Mouse (Mus musculus) bone marrow macrophage, adult 2 months (primary cell): ENCODE measurements around the gene Fermt2. TPM values are rescaled to one million over a fixed set of nuclear protein-coding genes. Genes with fewer than 3 reads are reported as not detected.

Experiments used
- H3K27ac ChIP-seq: 2 replicates; pipeline ENCODE4 v1.5.1; 2012; ENCODE audit warnings: low read depth, low read length; ENCODE audit not compliant: insufficient read depth
- H3K4me1 ChIP-seq: 2 replicates; pipeline ENCODE4 v1.6.1; 2012; ENCODE audit warnings: low read length; ENCODE audit not compliant: control insufficient read depth, insufficient read depth
- H3K4me3 ChIP-seq: 2 replicates; pipeline ENCODE4 v1.5.1; 2012; ENCODE audit warnings: mild to moderate bottlenecking, low read length, moderate library complexity; ENCODE audit not compliant: insufficient read depth
- CTCF ChIP-seq: IDR thresholded peaks from 2 replicates; pipeline ENCODE4 v1.5.1; 2012; ENCODE audit warnings: low read depth, mild to moderate bottlenecking, low read length, moderate library complexity
- POLR2A ChIP-seq: IDR thresholded peaks from 2 replicates; pipeline ENCODE4 v1.6.1; 2012; ENCODE audit warnings: mild to moderate bottlenecking, low read depth, low read length, borderline replicate concordance
- polyA plus RNA-seq: library from polyadenylated mRNA; stranded (reverse); fragments of >200 nt; gene quantifications from 2 replicates; pipeline ENCODE4 v1.2.4, GENCODE M21; 2012; ENCODE audit not compliant: missing spikeins, insufficient read depth, insufficient read length

Gene Fermt2
- polyA plus RNA-seq, 1 experiment, result 1.7 TPM

- H3K4me1 ChIP-seq, result no peaks in the 10 kb centered on the region
- H3K27ac ChIP-seq, result no peak overlapping the region
- H3K4me3 ChIP-seq, result no peak overlapping the region
- TF ChIP-seq CTCF (no peak), POLR2A (no peak)
Observed at GRCm38 (mm10) chr14:45455651-45456501, 74.0 kb downstream of the Fermt2 start.

DNA sequence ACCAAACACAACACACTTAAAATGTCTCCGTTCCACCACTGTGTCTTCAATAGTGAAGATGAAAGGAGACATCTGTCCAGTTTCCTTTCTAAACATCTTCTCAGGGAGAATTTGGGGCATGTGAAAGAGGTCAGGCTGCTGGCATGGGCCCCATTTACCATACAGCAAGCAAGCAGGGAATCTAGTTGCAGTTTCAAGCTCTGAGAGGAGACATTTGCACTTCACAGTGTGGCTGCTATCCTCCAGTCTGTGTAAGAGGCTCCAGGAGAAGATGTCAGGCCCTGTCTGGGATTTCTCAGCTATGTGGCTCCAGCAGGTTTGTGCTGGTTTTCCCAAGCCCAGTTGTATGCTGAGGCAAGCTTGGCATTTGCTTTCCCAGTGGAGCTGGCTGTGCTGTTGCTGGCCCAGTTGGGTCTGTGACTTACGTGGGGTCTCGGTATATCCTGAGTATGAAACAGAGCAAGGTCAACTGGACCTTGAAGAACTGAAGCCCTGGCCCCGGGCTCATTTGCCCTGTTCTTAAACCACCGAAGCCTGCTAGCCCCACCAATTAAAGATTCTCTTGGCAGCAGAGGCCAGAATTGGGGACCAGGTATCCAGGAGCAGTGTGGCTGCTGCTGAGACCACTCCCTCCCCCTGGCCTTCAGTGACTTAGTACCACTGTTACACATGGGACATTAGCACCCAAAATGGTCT lies 76.2 kb downstream of the Fermt2 start:
- Histone ChIP-seq H3K4me1 (no peaks in the 10 kb centered on the region), H3K27ac (no peak overlapping the region), H3K4me3 (no peak overlapping the region)
- TF ChIP-seq POLR2A, result no peak
- no peak for TF ChIP-seq CTCF

DNA sequence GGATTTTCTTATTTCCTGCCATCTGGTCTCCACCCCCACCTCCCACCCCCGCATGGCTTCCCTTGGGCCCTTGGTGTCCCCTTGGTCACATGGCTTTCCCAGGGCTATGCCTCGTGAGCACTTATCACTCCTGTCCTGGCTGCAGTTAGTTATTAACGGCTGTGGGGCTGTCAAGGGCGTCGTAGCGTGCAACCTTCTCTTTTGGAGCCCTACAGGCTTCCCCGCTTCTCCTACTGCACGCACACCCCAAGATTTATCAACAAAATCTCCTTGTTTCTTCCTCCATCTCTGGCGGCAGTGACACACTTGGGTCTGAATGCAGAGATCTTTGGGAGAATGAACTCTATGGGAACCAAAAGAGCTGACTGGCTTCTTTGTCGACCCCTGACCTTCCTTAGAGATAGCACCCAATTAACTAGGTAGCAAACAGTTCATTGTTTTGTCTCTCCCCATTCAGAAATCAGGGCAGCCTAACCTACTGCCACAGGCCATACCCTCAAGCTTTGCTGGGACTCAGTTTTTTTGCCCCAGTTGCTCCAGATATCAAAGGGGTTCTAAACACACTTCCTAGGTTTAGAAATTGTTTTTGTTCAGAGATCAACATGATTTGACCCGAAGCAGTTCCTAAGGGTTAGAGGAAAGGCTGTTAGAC lies 76.9 kb downstream of the Fermt2 start:
- TF ChIP-seq POLR2A (no peak), CTCF (no peak)
- Histone ChIP-seq H3K4me3 (no peak overlapping the region), H3K4me1 (no peaks in the 10 kb centered on the region), H3K27ac (no peak overlapping the region)

GRCm38 (mm10) chr14:45452148-45452547 lies 77.8 kb downstream of the Fermt2 start:
- no peak for TF ChIP-seq CTCF
- TF ChIP-seq POLR2A, result no peak
- no peaks in the 10 kb centered on the region for H3K4me1 ChIP-seq
- H3K4me3 ChIP-seq, result no peak overlapping the region
- no peak overlapping the region for H3K27ac ChIP-seq

GRCm38 (mm10) chr14:45451090-45451489 lies 78.8 kb downstream of the Fermt2 start:
- Histone ChIP-seq H3K4me3 (no peak overlapping the region), H3K27ac (no peak overlapping the region), H3K4me1 (no peaks in the 10 kb centered on the region)
- TF ChIP-seq CTCF (no peak), POLR2A (no peak)

DNA sequence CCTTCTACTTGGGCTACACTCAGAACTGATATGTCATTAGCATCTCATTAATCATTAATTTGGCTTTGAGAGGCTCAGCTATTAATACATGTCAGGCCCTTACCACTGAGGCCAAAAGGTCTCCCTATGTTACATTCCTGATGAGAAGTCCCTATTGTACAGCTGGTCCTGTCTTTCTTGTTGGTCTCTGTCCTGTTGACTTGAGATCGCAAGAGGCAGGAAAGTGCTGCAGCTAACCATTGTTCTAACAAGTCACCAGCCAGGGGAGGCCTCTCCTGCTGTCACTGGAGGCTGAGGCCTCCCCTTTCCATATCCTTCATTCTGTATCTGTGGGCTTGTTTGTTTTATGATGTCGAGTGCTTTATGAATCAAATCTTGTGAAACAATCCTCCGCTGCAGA lies 83.1 kb downstream of the Fermt2 start:
- Histone ChIP-seq H3K27ac (no peak overlapping the region), H3K4me3 (no peak overlapping the region), H3K4me1 (no peaks in the 10 kb centered on the region)
- TF ChIP-seq CTCF (no peak), POLR2A (no peak)

DNA sequence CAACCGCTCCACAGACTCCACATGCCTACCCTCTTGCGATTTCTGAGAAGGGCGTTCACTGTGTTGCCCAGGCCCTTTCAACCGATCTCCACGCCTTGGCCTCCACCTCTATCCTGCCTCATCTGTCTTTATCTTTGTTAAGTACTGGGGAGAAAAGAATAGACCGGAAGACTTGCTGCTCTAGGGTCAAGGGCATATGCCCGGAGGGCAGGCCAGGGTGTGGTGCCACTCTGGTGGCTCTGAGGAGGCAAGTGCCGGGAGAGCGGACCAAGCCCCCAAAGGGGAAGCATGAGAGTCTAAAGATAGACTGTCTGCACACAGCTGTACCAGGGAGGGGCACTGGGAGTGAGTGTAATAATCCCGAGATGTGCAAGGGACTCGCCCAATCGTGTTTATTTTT lies 84.5 kb downstream of the Fermt2 start:
- Histone ChIP-seq H3K4me3 (no peak overlapping the region), H3K4me1 (no peaks in the 10 kb centered on the region), H3K27ac (no peak overlapping the region)
- TF ChIP-seq CTCF, result no peak
- no peak for TF ChIP-seq POLR2A

- H3K27ac ChIP-seq, result no peak overlapping the region
- no peak overlapping the region for H3K4me3 ChIP-seq
- H3K4me1 ChIP-seq, result no peaks in the 10 kb centered on the region
- TF ChIP-seq CTCF (no peak), POLR2A (no peak)
Observed at GRCm38 (mm10) chr14:45444870-45445269, 85.0 kb downstream of the Fermt2 start.

GRCm38 (mm10) chr14:45442781-45443560 lies 86.9 kb downstream of the Fermt2 start:
- no peak overlapping the region for H3K4me3 ChIP-seq
- TF ChIP-seq POLR2A (no peak), CTCF (no peak)
- H3K4me1 ChIP-seq, result no peaks in the 10 kb centered on the region
- no peak overlapping the region for H3K27ac ChIP-seq
